Mouse (Mus musculus) heart, postnatal 0 days (tissue): ENCODE data around the gene Rbm12b1. TPM values are rescaled to one million over a fixed set of nuclear protein-coding genes. Genes with fewer than 3 reads are reported as not detected.
"Not testable (repeated sequence)": the region's sequence is repeated elsewhere in the genome, so short reads cannot be mapped to it uniquely, and the experiment has no call there.

Experiments
- ATAC-seq: fragments of 200-750 bp; cut with Nextera tagmentation; 2 replicates; pipeline ENCODE4 v1.8.0; 2017; ENCODE audit warnings: low read depth, moderate number of reproducible peaks, moderate library complexity; ENCODE audit not compliant: insufficient read depth
- DNase-seq: peaks from one replicate; pipeline ENCODE4 v3.0.0-alpha.2; 2016; ENCODE audit warnings: low spot score
- H3K27ac ChIP-seq: fragments of 300-500 bp; sonication (generic); 2 replicates; pipeline ENCODE4 v1.5.1; 2014; ENCODE audit warnings: low read depth, mild to moderate bottlenecking
- H3K27me3 ChIP-seq: fragments of 300-500 bp; sonication (generic); 2 replicates; pipeline ENCODE4 v1.6.1; 2014; ENCODE audit warnings: low read length, mixed read lengths; ENCODE audit not compliant: control insufficient read depth, insufficient read depth
- H3K36me3 ChIP-seq: fragments of 300-500 bp; sonication (generic); replicated peaks from 2 replicates; pipeline ENCODE4 v1.6.1; 2014; ENCODE audit warnings: low read length, mixed read lengths; ENCODE audit not compliant: control insufficient read depth, insufficient read depth
- H3K4me1 ChIP-seq: fragments of 300-500 bp; sonication (generic); 2 replicates; pipeline ENCODE4 v1.6.1; 2014; ENCODE audit warnings: antibody characterized with exemption; ENCODE audit not compliant: control insufficient read depth, insufficient read depth
- H3K4me2 ChIP-seq: fragments of 300-500 bp; sonication (generic); 2 replicates; pipeline ENCODE4 v1.6.1; 2014; ENCODE audit warnings: low read depth, mild to moderate bottlenecking, low read length, moderate library complexity
- H3K4me3 ChIP-seq: fragments of 300-500 bp; sonication (generic); 2 replicates; pipeline ENCODE4 v1.5.1; 2014; ENCODE audit warnings: low read depth, low read length
- H3K9ac ChIP-seq: fragments of 300-500 bp; sonication (generic); replicated peaks from 2 replicates; pipeline ENCODE4 v1.6.1; 2014; ENCODE audit warnings: low read depth, low read length, mixed read lengths
- H3K9me3 ChIP-seq: fragments of 300-500 bp; sonication (generic); replicated peaks from 2 replicates; pipeline ENCODE4 v1.6.1; 2016; ENCODE audit warnings: low read length; ENCODE audit not compliant: control insufficient read depth
- CTCF ChIP-seq: IDR thresholded peaks from 2 replicates; pipeline ENCODE4 v1.5.1; 2016; ENCODE audit warnings: antibody characterized with exemption, control low read depth, low read depth
- EP300 ChIP-seq: IDR thresholded peaks from 2 replicates; pipeline ENCODE4 v1.6.1; 2016; ENCODE audit warnings: antibody characterized with exemption, low read depth
- WGBS: fragments of 180-500 bp; shearing (Covaris S2); extraction: QIAGEN DNeasy Blood & Tissue Kit; methylation state at CpG from one replicate; pipeline ENCODE4 v1.1.7; 2014; 5-methylcytosine and 5-hydroxymethylcytosine counted together
- polyA plus RNA-seq: library from polyadenylated mRNA; unstranded; fragments of >200 nt; fragmentation: Nextera tagmentation; extraction: Ambion mirVana; gene quantifications from 2 replicates; pipeline ENCODE4 v1.2.1, GENCODE M21; 2015
- total RNA-seq: library from RNA; depleted of rRNA; stranded (reverse); fragments of >200 nt; gene quantifications from 2 replicates; pipeline ENCODE4 v1.2.3, GENCODE M21; 2014; ENCODE audit warnings: low replicate concordance; rRNA removed

Rbm12b1 gene
- 2.1 and 3.6 TPM in 2 replicates for total RNA-seq
- polyA plus RNA-seq: 4.4 and 4.6 TPM in 2 replicates

DNA sequence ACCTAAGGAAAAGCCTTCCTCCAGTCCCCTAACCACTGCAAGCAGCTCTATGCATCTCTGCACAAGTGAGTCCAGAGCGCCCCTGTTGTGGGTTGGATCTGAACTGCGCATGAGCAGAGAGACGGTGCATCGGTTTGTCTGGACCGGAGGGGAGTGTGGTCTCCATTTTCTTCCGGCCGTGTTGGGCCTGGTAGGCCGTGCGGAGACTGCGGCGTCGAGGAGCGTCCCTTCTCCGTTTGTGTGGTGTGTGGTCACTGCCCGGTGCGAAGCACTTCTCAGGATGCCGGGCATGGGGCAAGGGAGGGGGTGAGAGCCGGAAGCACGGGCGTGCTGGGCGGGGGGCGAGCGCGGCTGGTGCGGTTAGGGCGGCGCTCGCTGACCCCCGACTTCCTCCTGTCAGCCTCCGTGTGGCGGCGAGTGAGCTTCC is at the start of gene Rbm12b1:
TSS of gene Rbm12b1 (plus strand) at position 124 of the 427 bp plus-strand sequence.
- H3K4me3 ChIP-seq: peak within 1 kb of the TSS; percentile 51
- ATAC-seq (peak; percentile 98), DNase-seq (peak; percentile 83)
- H3K4me1 ChIP-seq, H3K9me3 ChIP-seq, H3K36me3 ChIP-seq, H3K27me3 ChIP-seq: not testable (repeated sequence)
- H3K27ac ChIP-seq: peak within 1 kb of the TSS; percentile 74
- peak within 1 kb of the TSS; percentile 57 for H3K4me2 ChIP-seq
- 1% methylated on average over 17 of the region's 32 CpGs for WGBS
- H3K9ac ChIP-seq: peak within 1 kb of the TSS; percentile 34; the same call in 1 of the 2 replicates

DNA sequence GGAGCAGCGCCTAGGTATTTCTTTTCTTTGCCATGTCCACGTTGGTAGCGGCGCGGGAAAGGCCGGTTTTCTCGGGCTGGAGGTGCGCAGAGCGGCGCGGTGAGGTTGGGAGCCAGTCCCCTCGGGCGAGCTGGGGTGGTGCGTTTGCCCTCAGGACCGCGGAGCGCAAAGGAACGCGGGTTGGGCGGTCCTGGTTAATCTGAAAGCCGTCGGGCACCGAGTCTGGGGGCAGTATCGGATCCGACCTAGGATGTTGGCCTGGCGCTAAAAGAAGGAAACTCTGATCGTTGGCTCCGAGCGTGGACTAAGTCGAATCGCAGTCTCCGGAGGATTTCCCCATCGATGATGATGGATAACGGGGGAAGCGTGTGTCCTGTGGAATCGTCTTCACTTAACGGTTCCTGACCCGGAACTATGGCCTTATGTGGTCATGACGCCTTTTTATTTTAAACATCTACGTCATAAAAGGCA is 563 bp downstream of the Rbm12b1 start:
- Histone ChIP-seq H3K27ac (peak overlapping the region; percentile 69), H3K4me3 (peak overlapping the region; percentile 51), H3K4me2 (peak overlapping the region; percentile 51)
- not testable (repeated sequence) for H3K27me3 ChIP-seq, H3K36me3 ChIP-seq, DNase-seq, H3K9ac ChIP-seq, H3K9me3 ChIP-seq, H3K4me1 ChIP-seq
- ATAC-seq: peak; percentile 81
- 2% methylated on average over 21 of the region's 40 CpGs for WGBS

DNA sequence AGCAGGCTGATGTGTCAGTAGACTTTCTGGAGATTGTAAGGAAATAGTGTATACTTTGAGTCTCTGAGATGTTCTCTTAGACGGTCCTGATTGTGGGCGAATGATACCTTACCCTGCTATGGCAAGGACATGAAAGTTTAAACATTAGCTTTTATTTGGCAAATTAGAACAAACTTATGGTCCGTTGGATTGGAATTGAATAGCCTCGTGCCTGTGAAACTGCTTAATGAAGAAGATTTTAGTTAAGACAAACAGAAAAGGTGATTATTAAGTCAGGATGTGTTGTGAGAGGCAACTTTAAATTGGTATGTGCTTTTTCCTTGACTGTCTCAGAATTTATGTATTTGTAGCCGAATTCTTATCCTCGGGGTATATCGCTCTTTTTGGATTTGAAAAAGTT is 1.5 kb downstream of the Rbm12b1 start:
- not testable (repeated sequence) for H3K4me2 ChIP-seq, ATAC-seq, H3K4me1 ChIP-seq, H3K36me3 ChIP-seq, H3K4me3 ChIP-seq, H3K27ac ChIP-seq, DNase-seq, H3K9ac ChIP-seq, H3K27me3 ChIP-seq, H3K9me3 ChIP-seq
- WGBS: 83% methylated on average over 6 of the region's 7 CpGs

DNA sequence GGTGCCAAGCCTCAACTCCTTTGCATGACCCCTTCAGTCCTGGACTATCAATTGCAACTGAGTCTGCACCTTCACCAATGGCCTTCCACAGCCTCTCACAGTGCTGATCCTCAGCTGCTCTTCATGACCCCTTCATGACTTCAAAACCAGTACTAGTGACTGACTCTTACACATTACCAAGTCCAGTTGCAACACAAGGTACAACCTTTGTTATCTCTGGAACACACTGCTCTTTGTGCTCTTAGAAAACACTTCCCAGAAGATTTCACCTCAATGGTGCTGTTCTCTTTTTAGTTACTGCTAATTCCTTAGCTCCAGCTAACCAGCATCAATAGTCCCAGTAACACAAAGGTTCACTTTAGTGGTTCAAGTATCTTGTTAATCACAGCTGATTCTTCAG is 7.6 kb downstream of the Rbm12b1 start:
- Histone ChIP-seq H3K9ac (no peak overlapping the region), H3K4me3 (no peak overlapping the region), H3K36me3 (peaks cover 20% of the 10 kb centered on the region; the same call in 1 of the 2 replicates), H3K4me2 (no peak overlapping the region), H3K4me1 (no peaks in the 10 kb centered on the region), H3K27ac (no peak overlapping the region), H3K9me3 (no peaks in the 10 kb centered on the region), H3K27me3 (no peaks in the 10 kb centered on the region)
- TF ChIP-seq CTCF: no peak
- TF ChIP-seq EP300: no peak
- DNase-seq (no peak), ATAC-seq (no peak)

DNA sequence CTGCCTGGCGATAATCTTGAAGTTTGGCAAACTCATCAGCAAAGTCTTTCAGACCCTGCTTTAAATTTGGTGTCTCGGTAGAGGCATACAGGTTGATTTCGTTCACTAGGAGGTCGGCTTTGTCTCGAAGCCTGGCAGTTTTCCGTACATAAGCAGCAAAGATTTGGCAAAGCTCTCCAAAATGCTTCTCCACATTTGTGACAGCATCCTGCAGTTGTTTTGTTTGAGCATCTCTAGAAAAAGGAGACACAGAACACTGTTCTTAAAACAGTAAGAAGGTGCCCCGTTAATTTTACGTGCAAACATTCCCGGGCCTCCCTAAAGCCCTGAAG is 30.9 kb downstream of the Rbm12b1 start:
- Histone ChIP-seq H3K4me1 (peaks cover 6% of the 10 kb centered on the region; the same call in 1 of the 2 replicates), H3K27ac (peak overlapping the region; percentile 84), H3K27me3 (no peaks in the 10 kb centered on the region), H3K36me3 (peaks cover 22% of the 10 kb centered on the region), H3K4me3 (peak overlapping the region; percentile 91), H3K4me2 (peak overlapping the region; percentile 87), H3K9me3 (no peaks in the 10 kb centered on the region), H3K9ac (peak overlapping the region; percentile 94)
- 8% methylated on average over 9 of the region's 9 CpGs for WGBS
- TF ChIP-seq CTCF: no peak
- no peak for TF ChIP-seq EP300
- peak; percentile 30 for DNase-seq
- ATAC-seq: no peak

DNA sequence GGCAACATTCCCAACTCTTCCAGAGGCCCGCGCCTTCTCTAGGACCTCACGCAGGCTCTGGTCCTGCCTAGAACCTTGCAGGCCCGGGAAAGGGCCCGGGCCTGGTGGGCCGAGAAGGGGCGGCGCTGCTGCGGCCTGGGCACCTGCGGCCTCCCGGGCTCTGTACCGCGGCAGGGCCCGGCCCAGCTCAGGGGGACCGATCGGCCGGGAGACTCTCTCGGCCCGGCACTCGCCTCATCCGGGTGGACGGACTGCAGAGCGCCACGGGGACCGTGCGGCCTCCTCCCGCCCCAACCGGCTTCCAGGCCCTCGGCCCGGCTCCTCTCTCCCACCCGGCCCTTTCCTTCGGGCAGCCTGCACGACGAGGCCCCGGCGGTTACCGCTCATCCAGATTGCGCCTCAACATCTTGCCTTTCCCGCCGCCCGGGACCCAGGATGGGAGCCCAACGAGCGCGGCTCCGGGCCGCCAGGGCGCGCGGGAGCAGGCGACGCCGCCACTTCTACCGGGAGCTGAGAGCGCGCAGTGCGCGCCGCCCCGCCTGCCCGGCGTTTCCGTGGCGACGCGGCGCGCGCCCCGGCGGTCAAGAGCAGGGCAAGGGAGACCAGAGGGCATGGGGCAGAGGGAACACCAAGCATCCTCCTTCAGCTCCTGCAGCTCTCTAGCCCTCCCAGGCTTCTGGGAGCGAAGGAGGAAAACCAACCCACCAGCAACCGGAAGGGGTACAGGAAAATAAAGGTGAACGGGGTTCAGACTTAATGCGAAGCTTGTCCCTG is 31.4 kb downstream of the Rbm12b1 start, which contains the start of gene Fam92a:
TSS of gene Fam92a (minus strand) at position 698 of the 774 bp plus-strand sequence.
- peak within 1 kb of the TSS; percentile 87 for H3K4me2 ChIP-seq
- no peaks in the 10 kb centered on the region for H3K9me3 ChIP-seq
- H3K4me3 ChIP-seq: peak within 1 kb of the TSS; percentile 91
- WGBS: under 1% methylated on average over 74 of the region's 74 CpGs
- peaks cover 17% of the 10 kb centered on the region for H3K36me3 ChIP-seq
- DNase-seq: peak; percentile 57
- peak within 1 kb of the TSS; percentile 94 for H3K9ac ChIP-seq
- H3K27ac ChIP-seq: peak within 1 kb of the TSS; percentile 84
- H3K4me1 ChIP-seq: peaks cover 6% of the 10 kb centered on the region; the same call in 1 of the 2 replicates
- TF ChIP-seq CTCF (peak; percentile 17; the same call in 1 of the 2 replicates), EP300 (no peak)
- H3K27me3 ChIP-seq: no peaks in the 10 kb centered on the region
- peak; percentile 91 for ATAC-seq
